Mouse (Mus musculus): ENCODE results near the gene Bid. TPM values are rescaled to one million over a fixed set of nuclear protein-coding genes. Genes with fewer than 3 reads are reported as not detected.

Bid gene
- 58.5 TPM for polyA plus RNA-seq (2021)

GRCm38 (mm10) chr6:120916074-120916971, at the start of gene Bid:
Bid (minus strand) TSS chr6:120916853.
- in situ Hi-C loops (cut with MboI; ENCODE audit: low pct_unique_long_range_greater_than_20kb), result no loop called here

GRCm38 (mm10) chr6:120965814-120966213, 49.2 kb upstream of the Bid start:
- in situ Hi-C loops (cut with MboI; ENCODE audit: low pct_unique_long_range_greater_than_20kb), result no loop called here
- no peaks in the 10 kb centered on the region for H3K27me3 ChIP-seq
- DNase-seq (ENCODE audit: low read depth, low spot score) (no peak), ATAC-seq (no peak)
- POLR2A ChIA-PET, result no interaction called here
- CTCF ChIA-PET, result no interaction called here
- TF ChIP-seq CTCF (IDR thresholded peaks at IDR 0.05), result no peak

More at GRCm38 (mm10) chr6:120916074-120916971, at the start of gene Bid:
- TF ChIP-seq CTCF (IDR thresholded peaks at IDR 0.05), result no peak
- ATAC-seq (peak; percentile 81), DNase-seq (ENCODE audit: low read depth, low spot score) (no peak)
- POLR2A ChIA-PET, result interaction anchor here (1.3 kb wide), 1 partner anchor 13 kb away, joined by 5 read pairs; no protein-coding TSS in a partner anchor
- CTCF ChIA-PET, result interaction anchor here (1.0 to 1.9 kb wide), 4 partner anchors 10 to 56 kb away, joined by 3 to 8 read pairs (median 4); no protein-coding TSS in a partner anchor
- H3K27me3 ChIP-seq, result no peaks in the 10 kb centered on the region

GRCm38 (mm10) chr6:120964179-120964578, 47.5 kb upstream of the Bid start:
- ChIA-PET CTCF (interaction anchor here (1.1 to 1.3 kb wide), 2 partner anchors 10 to 214 kb away, joined by 3 read pairs; no protein-coding TSS in a partner anchor), POLR2A (no interaction called here)
- no peak for DNase-seq (ENCODE audit: low read depth, low spot score)
- H3K27me3 ChIP-seq, result no peaks in the 10 kb centered on the region
- no peak for ATAC-seq
- in situ Hi-C loops (cut with MboI; ENCODE audit: low pct_unique_long_range_greater_than_20kb), result no loop called here
- TF ChIP-seq CTCF (IDR thresholded peaks at IDR 0.05), result no peak

- in situ Hi-C loops (cut with MboI; ENCODE audit: low pct_unique_long_range_greater_than_20kb), result no loop called here
- no peak for DNase-seq (ENCODE audit: low read depth, low spot score)
- no peaks in the 10 kb centered on the region for H3K27me3 ChIP-seq
- ChIA-PET CTCF (interaction anchor here (2.2 kb wide), 1 partner anchor 11 kb away, joined by 5 read pairs; no protein-coding TSS in a partner anchor), POLR2A (interaction anchor here (0.7 kb wide), 1 partner anchor 82 kb away, joined by 3 read pairs; no protein-coding TSS in a partner anchor)
- ATAC-seq, result no peak
- no peak for TF ChIP-seq CTCF (IDR thresholded peaks at IDR 0.05)
These were observed 43.8 kb upstream of the Bid start for GRCm38 (mm10) chr6:120960338-120961030.

- no peak for DNase-seq (ENCODE audit: low read depth, low spot score)
- CTCF ChIA-PET, result no interaction called here
- H3K27me3 ChIP-seq, result no peaks in the 10 kb centered on the region
- no peak for TF ChIP-seq CTCF (IDR thresholded peaks at IDR 0.05)
- POLR2A ChIA-PET, result no interaction called here
- in situ Hi-C loops (cut with MboI; ENCODE audit: low pct_unique_long_range_greater_than_20kb), result loop anchor here (5.0 kb wide), 1 partner anchor 60 kb away; no protein-coding TSS in a partner anchor
- no peak for ATAC-seq
These were observed 40.7 kb upstream of the Bid start for GRCm38 (mm10) chr6:120957331-120957730.

GRCm38 (mm10) chr6:120956259-120957161, 39.9 kb upstream of the Bid start:
- ChIA-PET CTCF (no interaction called here), POLR2A (no interaction called here)
- in situ Hi-C loops (cut with MboI; ENCODE audit: low pct_unique_long_range_greater_than_20kb), result loop anchor here (5.0 kb wide), 1 partner anchor 59 kb away; no protein-coding TSS in a partner anchor
- DNase-seq (ENCODE audit: low read depth, low spot score) (peak; percentile 41), ATAC-seq (peak; percentile 57)
- H3K27me3 ChIP-seq, result no peaks in the 10 kb centered on the region
- no peak for TF ChIP-seq CTCF (IDR thresholded peaks at IDR 0.05)

- no peak for TF ChIP-seq CTCF (IDR thresholded peaks at IDR 0.05)
- in situ Hi-C loops (cut with MboI; ENCODE audit: low pct_unique_long_range_greater_than_20kb), result loop anchor here (5.0 kb wide), 1 partner anchor 58 kb away; no protein-coding TSS in a partner anchor
- DNase-seq (ENCODE audit: low read depth, low spot score) (no peak), ATAC-seq (no peak)
- POLR2A ChIA-PET, result interaction anchor here (0.6 kb wide), 1 partner anchor 49 kb away, joined by 5 read pairs; no protein-coding TSS in a partner anchor
- CTCF ChIA-PET, result interaction anchor here (0.9 kb wide), 1 partner anchor 218 kb away, joined by 3 read pairs; no protein-coding TSS in a partner anchor
- H3K27me3 ChIP-seq, result no peaks in the 10 kb centered on the region
These were observed 38.6 kb upstream of the Bid start for GRCm38 (mm10) chr6:120955215-120955614.

- ATAC-seq, result no peak
- no peak for DNase-seq (ENCODE audit: low read depth, low spot score)
- no peak for TF ChIP-seq CTCF (IDR thresholded peaks at IDR 0.05)
- in situ Hi-C loops (cut with MboI; ENCODE audit: low pct_unique_long_range_greater_than_20kb), result no loop called here
- CTCF ChIA-PET, result interaction anchor here (0.9 kb wide), 1 partner anchor 10 kb away, joined by 3 read pairs; no protein-coding TSS in a partner anchor
- H3K27me3 ChIP-seq, result no peaks in the 10 kb centered on the region
- POLR2A ChIA-PET, result no interaction called here
These were observed 37.6 kb upstream of the Bid start for GRCm38 (mm10) chr6:120954241-120954640.

GRCm38 (mm10) chr6:120952475-120952874, 35.8 kb upstream of the Bid start:
- POLR2A ChIA-PET, result no interaction called here
- CTCF ChIA-PET, result interaction anchor here (1.4 kb wide), 1 partner anchor 54 kb away, joined by 3 read pairs; no protein-coding TSS in a partner anchor
- TF ChIP-seq CTCF (IDR thresholded peaks at IDR 0.05), result no peak
- no peak for ATAC-seq
- no peaks in the 10 kb centered on the region for H3K27me3 ChIP-seq
- no peak for DNase-seq (ENCODE audit: low read depth, low spot score)
- in situ Hi-C loops (cut with MboI; ENCODE audit: low pct_unique_long_range_greater_than_20kb), result no loop called here
